Mouse (Mus musculus) liver, adult 2 months (tissue): ENCODE data around the gene Cd69. TPM values are rescaled to one million over a fixed set of nuclear protein-coding genes. Genes with fewer than 3 reads are reported as not detected.

Experiments
- DNase-seq: peaks from one replicate; pipeline ENCODE4 v3.0.0-alpha.2; 2011; ENCODE audit warnings: low read depth, low spot score; ENCODE audit errors: extremely low read depth
- H3K27ac ChIP-seq: fragments of 200-500 bp; replicated peaks from 2 replicates; pipeline ENCODE4 v1.5.1; 2012; ENCODE audit warnings: low read depth, mild to moderate bottlenecking, control low read depth, inconsistent platforms, low read length; ENCODE audit not compliant: insufficient read depth
- H3K27me3 ChIP-seq: fragments of 200-500 bp; 2 replicates; pipeline ENCODE4 v1.6.1; 2012; ENCODE audit warnings: mild to moderate bottlenecking, moderate library complexity, low read length, inconsistent platforms; ENCODE audit not compliant: control insufficient read depth, insufficient read depth
- H3K36me3 ChIP-seq: fragments of 200-500 bp; 2 replicates; pipeline ENCODE4 v1.6.1; 2012; ENCODE audit warnings: low read length, inconsistent platforms; ENCODE audit not compliant: control insufficient read depth, insufficient read depth
- H3K4me1 ChIP-seq: fragments of 200-500 bp; 2 replicates; pipeline ENCODE4 v1.6.1; 2011; ENCODE audit warnings: low read length; ENCODE audit not compliant: control insufficient read depth, insufficient read depth
- H3K4me3 ChIP-seq: fragments of 200-500 bp; 2 replicates; pipeline ENCODE4 v1.5.1; 2011; ENCODE audit warnings: low read depth, mild to moderate bottlenecking, control low read depth, low read length, moderate library complexity; ENCODE audit not compliant: insufficient read depth
- H3K79me2 ChIP-seq: fragments of 200-500 bp; 2 replicates; pipeline ENCODE4 v1.6.1; 2012; ENCODE audit warnings: inconsistent platforms, mild to moderate bottlenecking, low read length, moderate library complexity; ENCODE audit not compliant: control insufficient read depth, insufficient read depth
- H3K9ac ChIP-seq: fragments of 200-500 bp; 2 replicates; pipeline ENCODE4 v1.6.1; 2012; ENCODE audit warnings: low read depth, mild to moderate bottlenecking, control low read depth, inconsistent platforms, low read length
- CTCF ChIP-seq: fragments of 200-500 bp; IDR thresholded peaks from 2 replicates; pipeline ENCODE4 v1.5.1; 2011; ENCODE audit warnings: low read depth, low read length, control low read depth
- POLR2A ChIP-seq: fragments of 200-500 bp; IDR thresholded peaks from 2 replicates; pipeline ENCODE4 v1.6.1; 2011; ENCODE audit warnings: low read length, control low read depth; ENCODE audit not compliant: insufficient read depth; ENCODE audit errors: extremely low read depth
- WGBS: fragments of 180-500 bp; shearing (Covaris S2); methylation state at CpG from one replicate; pipeline ENCODE4 v1.1.7; 2018; 5-methylcytosine and 5-hydroxymethylcytosine counted together
- polyA plus RNA-seq: library from polyadenylated mRNA; depleted of rRNA; stranded (reverse); fragments of >200 nt; gene quantifications from 2 replicates; pipeline ENCODE4 v1.2.3, GENCODE M21; 2012
- total RNA-seq: library from RNA; depleted of rRNA; stranded (reverse); fragments of >200 nt; gene quantifications from 2 replicates; pipeline ENCODE4 v1.2.3, GENCODE M21; 2014

Cd69 gene
- total and polyA plus RNA-seq, 2 experiments: 0.15 to 0.74 TPM

GRCm38 (mm10) chr6:129241907-129242306 is 33.3 kb downstream of the Cd69 start:
- H3K27me3 ChIP-seq: no peaks in the 10 kb centered on the region
- 12% methylated on average over 6 of the region's 6 CpGs for WGBS
- peaks cover 6% of the 10 kb centered on the region; the same call in 1 of the 2 replicates for H3K79me2 ChIP-seq
- peaks cover 2% of the 10 kb centered on the region; the same call in 1 of the 2 replicates for H3K4me1 ChIP-seq
- peak overlapping the region; percentile 18; the same call in 1 of the 2 replicates for H3K4me3 ChIP-seq
- TF ChIP-seq CTCF: no peak
- H3K27ac ChIP-seq: peak overlapping the region; percentile 94
- peak overlapping the region; percentile 63 for H3K9ac ChIP-seq
- DNase-seq: peak; percentile 85
- no peaks in the 10 kb centered on the region for H3K36me3 ChIP-seq

DNA sequence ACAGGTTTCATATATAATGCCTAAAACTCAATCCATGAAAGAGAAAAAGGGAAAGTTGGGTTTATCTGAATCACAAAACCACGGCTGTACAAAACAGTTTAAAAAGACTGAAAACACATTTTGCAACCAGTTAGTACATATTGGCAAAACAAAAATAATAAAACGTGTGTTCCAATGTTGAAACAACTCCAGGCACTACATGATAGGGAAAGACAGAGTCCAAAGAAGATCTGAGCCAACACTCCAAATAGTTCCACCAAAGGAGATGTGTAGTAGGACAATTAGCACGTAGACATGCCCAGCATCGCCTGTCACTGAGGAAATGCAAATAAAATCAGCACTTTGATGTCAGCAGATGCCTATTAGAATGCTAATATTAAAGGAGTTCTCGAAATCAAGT is 33.8 kb downstream of the Cd69 start:
- peak overlapping the region; percentile 94 for H3K27ac ChIP-seq
- WGBS: 19% methylated on average over 5 of the region's 5 CpGs
- H3K79me2 ChIP-seq: peaks cover 8% of the 10 kb centered on the region; the same call in 1 of the 2 replicates
- peak overlapping the region; percentile 63 for H3K9ac ChIP-seq
- H3K36me3 ChIP-seq: no peaks in the 10 kb centered on the region
- peak; percentile 96 for DNase-seq
- no peaks in the 10 kb centered on the region for H3K27me3 ChIP-seq
- no peak for TF ChIP-seq POLR2A
- TF ChIP-seq CTCF: no peak
- H3K4me1 ChIP-seq: peaks cover 2% of the 10 kb centered on the region; the same call in 1 of the 2 replicates
- peak overlapping the region; percentile 18; the same call in 1 of the 2 replicates for H3K4me3 ChIP-seq

DNA sequence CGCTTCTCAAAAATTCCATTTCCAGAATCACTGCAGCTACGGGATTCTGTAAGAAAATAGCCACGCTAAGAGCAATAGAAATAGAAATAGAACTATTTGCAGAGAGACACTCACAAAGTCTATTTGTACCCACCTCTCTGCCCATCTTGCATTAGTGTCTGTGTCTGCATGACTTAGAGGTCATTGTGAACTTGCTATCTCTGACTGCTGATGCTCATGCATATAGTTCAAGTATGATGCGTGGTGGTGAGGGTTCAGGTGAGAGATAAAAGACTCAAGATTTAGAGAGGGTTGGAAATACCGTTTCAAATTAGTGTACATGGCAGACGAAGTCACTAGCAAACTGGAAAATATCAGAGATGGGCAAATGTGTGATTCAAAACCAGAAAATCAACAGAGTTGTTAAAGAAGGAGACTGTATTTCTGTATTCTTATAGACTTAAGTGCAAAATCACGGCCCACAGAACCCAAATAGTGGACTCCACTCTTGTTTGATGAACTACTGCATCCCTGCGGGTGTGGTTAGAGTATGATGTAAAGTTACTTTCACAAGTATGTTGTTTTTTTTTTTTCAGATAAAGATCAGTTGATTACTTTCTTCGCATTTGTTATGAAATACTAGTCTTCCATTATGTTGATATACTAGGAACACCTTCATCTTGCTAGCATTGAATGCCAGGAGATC is 35.5 kb downstream of the Cd69 start:
- Histone ChIP-seq H3K27ac (no peak overlapping the region), H3K9ac (no peak overlapping the region), H3K27me3 (no peaks in the 10 kb centered on the region), H3K4me3 (no peak overlapping the region), H3K36me3 (no peaks in the 10 kb centered on the region), H3K4me1 (peaks cover 10% of the 10 kb centered on the region), H3K79me2 (peaks cover 23% of the 10 kb centered on the region; the same call in 1 of the 2 replicates)
- no peak for DNase-seq
- no peak for TF ChIP-seq POLR2A
- TF ChIP-seq CTCF: no peak
- 84% methylated on average over 9 of the region's 9 CpGs for WGBS

DNA sequence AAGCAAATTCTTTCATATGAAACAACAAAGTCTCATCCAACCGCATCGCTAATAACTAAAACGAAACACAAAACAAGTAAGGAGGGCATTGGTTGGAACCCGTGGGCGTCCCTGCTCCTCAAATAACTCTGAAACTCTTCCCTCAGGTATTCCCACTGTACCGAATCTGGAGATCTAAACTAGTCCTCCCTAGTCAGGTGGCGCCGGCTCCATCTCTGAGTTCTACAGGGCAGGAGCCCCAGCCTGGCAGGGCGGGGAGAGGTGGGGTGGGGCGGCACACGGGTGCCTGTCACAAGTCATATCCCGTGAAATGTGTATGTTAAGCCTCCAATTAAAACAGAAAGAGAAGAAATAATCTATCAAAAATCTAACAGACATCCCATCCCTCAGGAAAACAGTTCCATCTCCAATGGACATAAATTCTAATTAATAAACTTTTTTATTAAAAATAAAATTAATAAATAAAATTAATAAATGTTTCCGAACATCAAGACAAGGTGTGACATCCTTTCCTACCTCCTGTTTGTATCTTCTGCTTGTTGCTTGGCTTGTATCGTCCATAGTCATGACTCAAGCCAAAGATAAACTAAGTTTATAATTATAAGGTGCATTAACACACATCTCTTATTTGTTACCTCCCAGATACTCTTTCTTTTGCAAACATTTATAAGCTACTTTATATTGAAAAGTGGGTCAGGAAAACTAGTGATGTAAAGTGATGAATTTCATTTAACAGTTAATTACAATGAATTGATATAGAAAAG is 36.8 kb downstream of the Cd69 start:
- Histone ChIP-seq H3K27me3 (no peaks in the 10 kb centered on the region), H3K4me1 (peaks cover 19% of the 10 kb centered on the region), H3K79me2 (peaks cover 29% of the 10 kb centered on the region), H3K36me3 (no peaks in the 10 kb centered on the region), H3K4me3 (peak overlapping the region; percentile 69), H3K27ac (peak overlapping the region; percentile 100), H3K9ac (peak overlapping the region; percentile 74)
- DNase-seq: no peak
- TF ChIP-seq POLR2A: 0 out of 2 replicates have a peak, but pooled peaks have one; percentile 28
- TF ChIP-seq CTCF: no peak
- 8% methylated on average over 14 of the region's 14 CpGs for WGBS

DNA sequence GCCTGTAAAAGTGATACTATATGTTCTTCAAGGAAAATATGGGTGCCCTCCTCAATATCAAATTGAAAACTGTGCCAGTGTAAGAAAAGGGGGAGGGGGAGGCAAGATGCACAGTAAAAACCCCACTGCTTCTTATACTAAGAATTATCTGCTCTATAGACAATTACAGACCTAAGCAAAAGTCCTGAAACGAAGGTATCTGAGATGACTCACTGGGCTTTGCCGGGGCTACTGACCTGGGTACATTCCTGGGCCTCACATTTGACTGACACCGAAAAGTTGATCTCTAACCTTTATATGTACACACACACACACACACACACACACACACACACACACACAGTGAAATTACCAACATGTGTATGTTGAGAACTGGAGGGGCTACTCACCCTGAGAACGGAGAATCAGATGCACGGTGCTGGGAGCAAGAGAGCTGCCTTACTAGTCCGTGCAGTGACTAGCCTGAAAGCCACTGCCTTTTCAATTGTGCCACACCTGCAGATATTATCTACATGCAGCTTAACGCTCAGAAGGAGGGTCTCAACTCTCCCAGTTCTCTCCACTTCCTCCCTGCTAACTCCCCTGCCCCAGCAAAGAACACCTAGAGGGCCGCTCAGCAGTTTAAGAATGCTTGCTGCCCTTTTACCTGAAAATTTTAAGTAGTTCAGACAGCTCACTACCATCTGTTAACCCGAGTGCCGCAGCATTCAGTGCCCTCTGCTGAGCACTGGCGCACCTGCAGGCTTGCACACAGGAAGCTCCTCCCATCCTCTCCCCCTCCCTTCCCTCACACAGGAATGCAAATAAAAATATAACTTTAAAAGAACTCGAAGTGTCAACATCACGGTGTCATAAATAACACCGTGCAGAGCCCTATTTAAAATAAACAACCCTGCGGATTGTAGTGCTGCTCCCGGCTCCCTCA is 37.6 kb downstream of the Cd69 start:
- Histone ChIP-seq H3K4me3 (peak overlapping the region; percentile 69), H3K27ac (peak overlapping the region; percentile 100), H3K79me2 (peaks cover 29% of the 10 kb centered on the region), H3K27me3 (no peaks in the 10 kb centered on the region), H3K36me3 (peaks cover 4% of the 10 kb centered on the region), H3K4me1 (peaks cover 26% of the 10 kb centered on the region), H3K9ac (peak overlapping the region; percentile 97)
- under 1% methylated on average over 16 of the region's 16 CpGs for WGBS
- TF ChIP-seq POLR2A (0 out of 2 replicates have a peak, but pooled peaks have one; percentile 36), CTCF (peak; percentile 94)
- DNase-seq: peak; percentile 93
